Mouse (Mus musculus): ENCODE measurements around the gene Art1.

Art1 gene

DNA sequence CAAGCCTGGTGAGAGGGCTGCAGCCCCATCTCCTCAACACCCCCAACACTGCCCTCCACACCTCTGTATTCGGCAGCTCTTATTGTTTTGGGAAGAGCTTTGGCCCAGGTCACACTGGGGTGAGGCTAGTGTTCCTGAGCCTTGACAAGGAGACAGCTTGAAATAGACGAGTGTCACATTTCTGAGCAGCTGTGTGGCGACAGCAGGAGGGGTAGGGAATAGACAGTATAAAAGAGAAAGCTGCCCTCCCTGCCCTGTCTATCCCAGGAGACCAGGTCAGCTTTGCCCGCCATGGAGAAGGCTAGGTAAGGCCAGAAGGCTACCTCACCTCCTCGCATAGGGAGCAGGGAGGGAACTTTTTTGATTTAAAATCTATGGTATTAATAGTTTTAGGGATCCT is at the start of gene Art1:
TSS of gene Art1 (plus strand) at position 257 of the 400 bp plus-strand sequence.
- DNase-seq (ENCODE audit: low read depth, low spot score): no peak

DNA sequence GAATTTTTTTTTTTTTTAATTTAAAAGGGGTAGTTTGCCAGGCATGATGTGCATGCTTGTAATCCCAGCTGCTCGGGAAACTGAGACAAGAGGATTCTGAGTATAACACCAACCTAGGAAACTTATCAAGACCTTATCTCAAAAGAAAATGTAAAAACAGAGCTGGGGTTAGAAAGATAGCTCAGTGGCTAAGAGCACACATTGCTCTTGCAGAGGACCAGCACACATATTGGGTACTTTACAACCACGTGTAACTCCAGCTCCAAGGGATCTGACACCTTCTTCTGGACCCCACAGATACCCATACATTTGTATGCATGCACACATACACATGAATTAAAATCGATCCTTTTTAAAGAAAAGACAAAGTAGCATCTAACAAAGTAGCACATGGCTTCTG is 40.2 kb upstream of the Art1 start:
- no peak for DNase-seq (ENCODE audit: low read depth, low spot score)

DNA sequence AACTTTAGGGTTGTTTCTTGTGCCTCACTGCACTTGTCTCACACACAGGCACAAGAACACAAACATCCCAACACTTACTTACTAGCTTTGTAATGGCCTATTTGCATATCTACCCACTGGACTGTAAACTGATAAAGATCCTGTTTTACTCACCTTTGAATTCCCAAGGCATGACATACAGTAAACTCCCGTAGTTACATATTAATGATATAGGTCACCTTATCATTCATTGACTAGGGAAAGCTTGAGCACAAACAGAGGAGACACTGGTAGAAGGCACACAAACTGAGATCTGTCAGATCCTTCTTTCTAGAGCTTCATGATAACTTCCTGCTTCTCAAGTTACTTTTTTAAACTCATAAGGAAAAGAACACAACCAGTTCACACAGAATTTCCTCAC is 39.3 kb upstream of the Art1 start:
- no peak for DNase-seq (ENCODE audit: low read depth, low spot score)

DNA sequence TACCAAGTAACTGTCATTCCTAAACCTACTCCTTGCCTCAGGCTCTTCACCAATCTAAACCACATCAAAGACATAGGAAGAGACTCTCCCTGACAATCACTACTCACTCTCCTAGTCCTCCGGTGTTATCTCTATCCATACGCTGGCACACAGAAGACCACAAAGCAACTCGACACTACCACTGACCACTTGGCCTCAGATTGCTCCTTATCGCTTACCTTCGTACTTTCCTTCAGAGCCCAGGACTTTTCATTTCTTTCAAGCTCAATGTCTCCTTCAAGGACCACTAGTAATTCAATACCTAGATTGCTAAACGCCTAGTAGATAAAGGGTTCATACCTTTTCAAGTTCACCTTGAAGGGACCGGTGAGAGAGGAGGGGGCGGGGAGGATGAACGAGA is 37.7 kb upstream of the Art1 start:
- DNase-seq (ENCODE audit: low read depth, low spot score): no peak

DNA sequence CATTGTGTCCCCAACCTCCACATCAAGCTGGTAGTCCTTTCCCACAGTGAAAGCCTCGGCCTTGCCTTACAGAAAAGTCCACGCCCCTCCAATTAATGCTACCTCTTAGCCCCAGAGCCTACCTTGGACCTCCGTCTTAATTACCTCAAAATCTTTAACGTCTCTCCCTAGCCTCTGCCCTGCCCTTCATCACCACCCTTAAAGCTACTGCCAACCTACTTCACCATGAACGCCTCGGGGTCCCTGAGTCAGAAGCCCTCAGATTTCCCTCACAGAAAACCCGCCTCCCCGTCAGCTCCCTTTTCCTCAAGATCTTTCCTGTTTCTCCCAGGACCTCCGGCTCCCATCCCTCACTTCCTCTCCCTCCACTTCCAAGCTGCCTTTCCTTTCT is 36.9 kb upstream of the Art1 start:
- DNase-seq (ENCODE audit: low read depth, low spot score): no peak

DNA sequence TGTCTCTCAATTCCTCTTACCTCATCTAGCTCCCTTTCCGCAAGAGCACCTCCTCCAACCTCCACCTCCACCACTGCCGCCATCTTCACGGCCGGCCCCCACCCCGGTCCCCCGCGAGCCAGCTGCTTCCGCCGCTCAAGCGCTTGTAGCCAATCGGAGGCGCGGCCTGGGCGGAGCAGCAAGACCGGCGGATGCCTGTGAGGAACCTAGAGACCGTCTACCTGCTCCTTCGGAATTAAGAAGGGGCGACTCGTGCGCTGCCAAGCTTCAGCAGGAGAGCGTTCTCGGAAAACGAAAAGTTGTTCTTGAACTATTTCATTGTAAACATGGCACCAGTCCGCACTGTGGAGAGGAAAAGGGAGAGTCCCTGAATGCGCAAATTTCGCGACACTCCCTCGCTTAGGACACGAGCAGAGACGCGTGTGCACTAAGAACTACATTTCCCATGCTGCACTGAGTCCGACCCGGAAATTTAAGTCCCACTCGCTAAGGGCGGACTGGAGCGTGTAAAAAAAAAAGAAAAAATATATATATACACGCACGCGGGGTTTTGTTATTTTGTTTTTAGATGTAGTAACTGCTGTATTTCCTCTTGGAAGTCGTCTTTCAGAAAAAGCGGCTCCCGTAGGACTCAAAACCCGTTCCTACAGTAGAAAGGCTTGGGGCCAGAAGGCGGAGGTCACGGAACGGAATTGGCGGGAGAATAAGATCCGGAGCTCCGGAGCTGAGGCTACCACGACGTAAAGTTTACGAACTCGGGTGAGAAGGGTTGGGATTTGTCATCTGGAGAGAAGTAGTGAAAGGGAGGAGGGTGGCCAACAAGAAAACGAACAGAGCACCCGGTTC is 36.3 kb upstream of the Art1 start, which contains the start of the genes Rnf121, Xndc1 and Xntrpc:
TSS of gene Rnf121 (minus strand) at position 424 of the 846 bp plus-strand sequence.
TSS of gene Xndc1 (plus strand) at position 466 of the 846 bp plus-strand sequence.
TSS of gene Xntrpc (plus strand) at position 668 of the 846 bp plus-strand sequence.
- peak; percentile 95 for DNase-seq (ENCODE audit: low read depth, low spot score)

DNA sequence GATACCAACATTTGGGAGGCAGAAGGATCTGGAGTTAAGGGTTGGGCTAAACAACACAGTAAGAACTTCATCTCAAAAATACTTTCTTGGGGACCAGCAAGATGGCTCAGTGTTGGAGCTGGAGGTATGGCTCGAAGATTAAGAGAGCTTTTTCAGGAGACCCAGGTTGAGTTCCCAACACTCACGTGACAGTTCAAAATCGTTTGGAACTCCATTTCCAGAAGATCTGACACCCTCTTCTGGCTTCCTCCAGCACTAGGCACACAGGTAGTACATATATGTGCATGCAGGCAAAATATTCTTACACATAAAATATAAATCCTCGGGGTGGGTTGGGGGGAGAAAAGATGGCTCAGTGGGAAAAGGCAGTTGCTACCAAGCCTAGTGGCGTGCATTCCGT is 35.2 kb upstream of the Art1 start:
- DNase-seq (ENCODE audit: low read depth, low spot score): peak; percentile 22

DNA sequence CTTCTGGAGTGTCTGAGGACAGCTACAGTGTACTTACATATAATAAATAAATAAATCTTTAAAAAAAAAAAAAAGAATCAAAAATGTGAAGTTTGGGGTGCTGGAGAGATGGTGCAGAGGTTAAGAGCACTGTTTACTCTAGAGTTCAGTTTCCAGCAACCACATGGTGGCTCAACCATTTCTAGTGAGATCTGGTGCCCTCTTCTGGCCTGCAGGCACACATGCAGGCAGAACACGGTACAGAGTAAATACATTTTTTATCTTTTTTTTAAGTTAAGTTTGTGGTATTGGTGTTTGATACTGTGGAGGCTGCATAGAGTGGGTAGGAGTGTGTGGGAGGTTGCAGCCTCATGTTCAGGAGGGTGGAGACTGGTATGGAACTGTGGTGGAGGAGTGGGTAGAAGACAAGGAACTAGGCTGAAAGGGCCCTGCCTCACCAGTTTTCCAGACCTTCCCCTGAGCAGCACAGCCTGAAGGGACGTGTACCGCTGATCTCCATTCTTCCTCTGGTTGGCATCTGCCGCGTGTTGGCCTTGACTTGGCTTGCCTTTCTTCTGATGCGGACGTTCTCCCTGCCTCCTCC is 24.7 kb upstream of the Art1 start:
- DNase-seq (ENCODE audit: low read depth, low spot score): peak; percentile 71

DNA sequence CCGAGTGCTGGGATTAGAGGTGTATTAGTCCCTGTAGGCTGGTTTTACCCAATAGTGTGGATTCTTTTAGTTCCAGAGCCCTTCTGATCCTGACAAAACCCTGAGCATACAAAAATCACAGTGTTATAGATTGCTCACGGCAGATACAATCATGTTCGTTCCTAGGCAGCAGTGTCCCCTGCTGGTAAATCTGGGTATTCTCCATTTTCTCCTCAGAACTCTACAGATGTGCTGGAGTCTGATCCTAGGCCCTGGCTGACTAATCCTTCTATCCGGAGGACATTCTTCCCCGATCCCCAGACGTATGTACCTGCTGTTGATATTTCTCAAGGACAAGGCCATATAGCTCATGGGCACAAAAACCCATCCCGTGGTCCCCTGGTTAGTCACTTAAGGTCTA is 23.0 kb upstream of the Art1 start:
- DNase-seq (ENCODE audit: low read depth, low spot score): peak; percentile 62

DNA sequence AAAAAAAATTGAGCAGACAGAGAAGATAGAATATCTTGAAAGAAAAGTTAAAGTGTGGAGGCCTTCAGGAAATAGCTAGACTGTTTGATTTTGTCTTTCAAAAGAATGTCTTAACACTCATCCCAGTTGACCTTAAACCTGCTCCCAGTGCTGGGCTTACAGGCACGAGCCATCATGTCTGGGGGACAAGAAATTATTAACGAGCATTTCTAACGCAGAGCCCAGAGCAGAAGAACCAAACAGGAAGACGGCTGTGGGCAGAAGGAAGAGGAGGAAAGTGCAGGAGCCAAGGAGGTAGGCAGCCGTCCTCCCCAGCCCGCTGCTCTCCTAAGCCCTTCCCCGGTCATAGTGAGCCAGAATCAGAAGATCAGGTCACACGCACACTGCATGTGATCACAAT is 21.2 kb upstream of the Art1 start:
- DNase-seq (ENCODE audit: low read depth, low spot score): no peak

DNA sequence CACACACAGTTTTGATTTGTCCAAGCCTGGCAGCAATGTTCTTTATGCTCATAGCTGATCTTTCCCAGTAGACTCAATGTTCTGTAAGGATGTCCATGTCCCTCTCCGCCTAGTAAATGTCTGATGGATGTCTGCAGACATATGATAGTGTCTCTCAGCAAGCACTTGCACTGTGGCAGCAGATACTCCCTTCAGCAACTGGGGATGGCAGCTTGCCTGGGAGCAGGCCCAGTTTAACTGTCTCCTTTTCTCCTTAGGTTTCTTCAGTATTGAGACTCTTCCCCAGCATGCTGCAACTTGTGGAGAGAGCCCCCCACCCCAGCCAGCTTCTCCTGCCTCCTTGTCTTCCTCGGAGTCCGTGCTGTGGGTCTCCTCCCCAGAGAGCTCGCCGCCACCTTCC is 19.8 kb upstream of the Art1 start:
- no peak for DNase-seq (ENCODE audit: low read depth, low spot score)

DNA sequence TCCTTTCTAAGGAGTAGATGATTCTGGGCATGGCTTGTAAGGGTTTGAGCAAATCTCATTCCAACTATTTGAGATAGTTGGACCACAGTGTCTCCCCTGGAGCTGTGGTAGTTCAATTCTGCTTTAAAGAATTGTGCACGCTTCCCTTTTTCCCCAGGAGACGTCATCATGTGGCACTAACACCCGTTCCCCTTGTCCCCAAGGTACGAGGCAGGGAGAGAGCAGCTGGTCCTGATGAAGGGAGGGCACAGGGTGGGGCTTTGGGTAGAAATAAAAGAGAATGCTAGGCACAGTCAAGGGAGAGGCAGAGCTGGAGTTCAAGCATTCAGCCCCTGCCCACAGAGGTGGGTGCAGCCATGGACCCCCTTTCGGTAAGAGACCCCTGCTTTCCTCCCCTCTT is 18.7 kb upstream of the Art1 start, which contains the start of gene Trpc2:
TSS of gene Trpc2 (plus strand) at position 301 of the 400 bp plus-strand sequence.
- no peak for DNase-seq (ENCODE audit: low read depth, low spot score)

DNA sequence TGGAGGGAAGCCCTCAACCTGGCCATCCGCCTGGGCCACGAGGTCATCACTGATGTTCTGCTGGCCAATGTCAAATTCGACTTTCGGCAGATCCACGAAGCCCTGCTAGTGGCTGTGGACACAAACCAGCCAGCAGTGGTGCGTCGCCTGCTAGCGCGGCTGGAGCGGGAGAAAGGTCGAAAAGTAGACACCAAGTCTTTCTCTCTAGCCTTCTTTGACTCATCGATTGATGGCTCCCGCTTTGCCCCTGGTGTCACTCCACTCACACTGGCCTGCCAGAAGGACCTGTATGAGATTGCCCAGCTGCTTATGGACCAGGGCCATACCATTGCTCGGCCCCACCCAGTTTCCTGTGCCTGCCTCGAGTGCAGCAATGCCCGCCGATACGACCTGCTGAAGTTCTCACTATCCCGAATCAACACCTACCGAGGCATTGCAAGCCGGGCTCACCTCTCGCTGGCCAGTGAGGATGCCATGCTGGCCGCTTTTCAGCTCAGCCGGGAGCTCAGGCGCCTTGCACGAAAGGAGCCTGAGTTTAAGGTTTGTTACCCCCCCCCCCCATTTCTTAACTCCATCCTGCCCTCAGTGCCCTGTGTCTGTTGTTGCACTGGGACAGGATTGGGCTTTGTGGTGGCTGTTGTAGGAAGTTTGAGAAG is 17.4 kb upstream of the Art1 start:
- DNase-seq (ENCODE audit: low read depth, low spot score): no peak

DNA sequence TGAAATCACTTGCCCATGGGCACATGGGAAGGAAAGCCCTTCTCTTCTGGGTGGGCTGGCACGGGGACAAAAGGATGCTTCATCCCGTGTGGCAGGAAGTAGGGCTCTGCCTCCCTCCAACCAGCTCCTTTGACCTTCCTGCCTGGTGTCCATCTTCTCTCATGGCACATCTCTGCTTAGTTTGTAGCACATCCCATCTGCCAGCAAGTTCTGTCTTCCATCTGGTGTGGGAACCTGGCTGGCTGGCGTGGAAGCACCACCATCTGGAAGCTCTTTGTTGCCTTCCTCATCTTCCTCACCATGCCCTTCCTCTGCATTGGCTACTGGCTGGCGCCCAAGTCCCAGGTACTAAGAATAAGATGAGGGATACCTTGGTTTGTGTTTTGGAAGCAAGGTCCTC is 14.2 kb upstream of the Art1 start:
- no peak for DNase-seq (ENCODE audit: low read depth, low spot score)

DNA sequence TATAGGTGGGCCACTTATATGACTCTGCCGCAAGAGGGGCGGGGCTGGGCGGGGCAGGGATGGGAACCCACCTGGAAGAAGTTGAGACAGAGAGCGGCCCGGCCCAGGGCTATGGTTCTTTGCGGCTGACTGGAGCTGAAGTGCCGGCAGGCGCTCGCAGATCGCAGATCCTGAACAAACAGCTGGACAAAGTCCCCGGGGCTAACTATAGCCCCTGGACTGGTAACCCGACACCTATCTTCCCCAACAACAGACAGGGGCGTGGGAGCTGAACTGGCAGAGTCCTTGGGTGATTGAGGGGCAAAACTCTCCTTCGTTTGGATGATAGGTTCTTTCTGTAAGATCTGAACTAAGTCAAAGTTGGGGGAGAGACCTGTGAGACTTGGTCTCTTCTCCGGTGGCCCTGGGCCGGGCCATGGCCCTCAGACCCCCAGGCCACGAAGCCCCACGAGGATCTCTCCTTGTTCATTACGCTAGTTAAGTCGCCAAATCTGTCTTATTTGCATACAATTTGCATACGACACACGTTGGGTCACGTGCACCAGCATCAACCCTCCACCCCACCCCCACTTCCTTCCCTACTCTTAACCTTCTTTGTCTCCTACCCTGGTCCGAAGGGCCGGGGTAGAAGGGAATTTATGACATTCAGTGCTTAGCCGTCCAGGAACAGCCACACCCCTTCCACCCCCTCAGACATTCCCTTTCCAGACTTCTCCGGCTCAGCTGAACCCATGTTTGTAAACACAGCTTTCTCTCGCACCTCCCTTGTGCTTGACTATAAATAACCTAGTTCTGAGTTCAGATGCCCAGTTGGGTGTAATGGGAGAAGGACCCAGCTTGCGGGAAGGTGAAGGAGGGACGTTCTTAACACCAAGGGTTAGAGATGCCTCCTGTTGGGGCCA is 1.5 kb upstream of the Art1 start:
- DNase-seq (ENCODE audit: low read depth, low spot score): peak; percentile 91

DNA sequence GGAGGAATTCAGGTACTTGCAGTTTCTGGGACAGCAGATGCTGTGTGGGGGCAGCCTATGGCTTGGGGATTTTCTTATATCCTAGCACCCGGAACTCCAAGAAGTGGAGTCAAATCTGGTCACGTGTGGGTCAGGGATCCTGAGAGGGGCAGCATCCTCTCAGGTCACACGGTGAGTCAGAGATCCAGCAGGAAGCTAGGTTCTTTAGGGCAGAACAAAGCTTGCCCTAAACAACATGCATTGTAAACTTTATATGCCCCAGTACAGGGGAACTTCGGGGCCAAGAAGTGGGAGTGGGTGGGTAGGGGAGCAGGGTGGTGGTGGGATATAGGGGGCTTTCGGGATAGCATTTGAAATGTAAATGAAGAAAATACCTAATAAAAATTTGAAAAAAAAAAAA is 675 bp upstream of the Art1 start:
- no peak for DNase-seq (ENCODE audit: low read depth, low spot score)

DNA sequence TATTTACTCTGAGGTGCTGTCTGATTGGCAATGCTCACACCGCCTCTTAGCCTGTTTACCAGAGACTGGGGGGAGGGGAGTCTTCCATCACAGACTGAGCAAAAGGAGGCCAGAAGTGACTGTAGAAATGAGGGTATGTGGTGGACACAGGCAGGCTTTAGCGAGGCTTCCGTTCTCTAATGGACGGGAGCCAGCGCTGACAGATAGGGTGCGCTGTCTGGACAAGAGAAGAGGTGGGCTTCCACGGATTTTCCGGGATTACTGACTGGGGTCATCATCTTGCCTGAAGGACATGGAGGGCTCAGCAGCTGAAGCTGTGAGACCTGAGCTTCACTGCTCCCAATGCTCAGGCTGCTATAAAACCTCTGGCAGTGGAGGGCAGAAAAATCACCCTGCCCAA is 698 bp downstream of the Art1 start:
- DNase-seq (ENCODE audit: low read depth, low spot score): no peak

DNA sequence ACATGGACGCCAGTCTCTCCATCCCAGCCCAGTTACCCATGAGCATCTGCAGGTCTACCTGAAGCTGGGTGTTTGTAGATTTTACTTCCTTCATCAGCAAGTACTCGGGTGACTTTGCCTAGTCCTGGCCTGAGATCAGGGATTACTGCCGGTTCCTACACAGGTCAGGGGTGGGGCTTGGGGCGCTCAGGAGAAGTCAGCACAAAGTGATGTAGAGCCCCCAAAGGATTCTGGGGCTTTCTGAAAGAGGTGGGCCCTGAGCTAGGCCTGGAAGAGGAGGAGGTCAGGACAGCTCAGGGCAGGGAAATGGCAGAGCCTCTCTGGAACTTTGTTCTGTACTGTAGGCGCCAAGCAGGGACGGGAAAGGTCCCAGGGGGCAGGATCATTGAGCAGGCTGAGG is 1.2 kb downstream of the Art1 start:
- DNase-seq (ENCODE audit: low read depth, low spot score): peak; percentile 56

DNA sequence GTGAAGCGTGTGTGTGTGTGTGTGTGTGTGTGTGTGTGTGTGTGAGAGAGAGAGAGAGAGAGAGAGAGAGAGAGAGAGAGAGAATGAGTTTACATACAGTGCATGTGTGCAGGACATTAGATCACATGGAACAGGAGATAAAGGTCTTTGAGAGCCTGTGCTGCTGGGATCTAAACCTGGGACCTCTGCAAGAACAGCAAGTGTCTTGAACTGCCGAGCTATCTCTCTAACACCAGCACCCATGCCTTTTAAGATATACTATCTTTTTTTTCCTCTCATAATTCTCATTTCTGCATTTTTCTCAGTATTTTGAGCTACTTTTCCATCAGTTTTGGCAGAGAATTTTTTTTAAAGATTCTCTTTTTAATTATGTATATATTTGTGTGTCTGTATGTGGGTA is 2.0 kb downstream of the Art1 start:
- DNase-seq (ENCODE audit: low read depth, low spot score): no peak

DNA sequence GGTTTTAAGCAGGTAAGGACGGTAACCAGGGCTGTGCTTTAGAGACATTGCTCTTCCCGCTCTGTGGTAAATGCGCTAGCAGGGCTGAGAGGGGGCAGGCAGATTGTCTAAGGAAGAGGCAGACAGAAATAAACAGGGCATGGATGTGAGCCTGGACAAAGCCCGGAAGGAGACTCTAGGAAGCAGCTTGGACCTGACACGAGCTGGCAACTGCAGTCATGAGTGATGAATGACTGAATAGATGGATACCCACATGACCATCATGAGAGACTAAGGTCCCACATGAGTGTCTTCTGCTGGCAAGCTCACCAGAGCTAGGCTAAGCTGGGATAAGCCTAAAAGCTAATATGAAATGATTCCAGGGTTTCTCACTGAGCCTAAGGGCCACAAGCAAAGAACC is 2.6 kb downstream of the Art1 start:
- DNase-seq (ENCODE audit: low read depth, low spot score): no peak

DNA sequence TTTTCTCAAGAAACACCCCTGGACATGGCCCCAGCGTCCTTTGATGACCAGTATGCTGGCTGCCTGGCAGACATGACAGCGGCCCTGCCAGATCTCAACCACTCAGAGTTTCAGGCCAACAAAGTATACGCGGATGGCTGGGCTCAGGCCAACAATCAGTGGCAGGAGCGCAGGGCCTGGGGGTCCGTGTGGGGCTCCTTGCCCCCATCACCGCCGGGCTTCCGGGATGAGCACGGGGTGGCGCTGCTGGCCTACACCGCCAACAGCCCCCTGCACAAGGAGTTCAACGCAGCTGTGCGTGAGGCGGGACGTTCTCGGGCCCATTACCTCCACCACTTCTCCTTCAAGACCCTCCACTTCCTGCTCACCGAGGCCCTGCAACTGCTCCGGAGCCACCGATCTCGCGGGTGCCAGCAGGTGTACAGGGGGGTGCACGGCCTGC is 5.2 kb downstream of the Art1 start:
- DNase-seq (ENCODE audit: low read depth, low spot score): peak; percentile 58

Data from ZHBTc4 (cell line).